In the genomic region with DNA sequence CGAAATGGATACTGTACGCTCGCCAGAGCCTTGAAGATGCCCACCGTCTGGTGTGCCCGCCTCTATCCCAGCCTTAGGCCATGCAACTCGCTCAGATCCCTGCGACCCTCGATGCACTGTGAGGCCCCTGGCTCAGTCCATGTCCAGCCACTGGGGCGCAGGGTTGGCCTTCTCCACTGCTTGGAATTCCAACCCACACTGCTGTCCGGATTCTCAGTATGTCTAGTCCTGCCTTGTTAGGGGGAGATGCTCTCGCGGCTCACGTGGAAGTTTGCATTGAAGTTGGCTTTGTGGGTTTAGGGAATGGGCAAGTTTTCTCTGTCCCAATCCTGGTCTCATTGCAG, we compare ENCODE assay signal across 8 mouse cellular contexts. TPM values are rescaled to one million over a fixed set of nuclear protein-coding genes. Genes with fewer than 3 reads are reported as not detected.
DNase-seq lines count a peak whose midpoint lies in the region; ATAC-seq and TF ChIP-seq lines count a peak whose summit lies in the region.

No protein-coding gene starts in this region.

- TF ChIP-seq POLR2A in bone marrow, adult 2 months (IDR thresholded peaks at IDR 0.05; ENCODE audit: borderline replicate concordance, control insufficient read depth, low read depth, low read length), result no peak; the same call in 1 of the 2 replicates

- no peak overlapping the region; the same call in 1 of the 2 replicates for H3K27ac ChIP-seq in bone marrow, adult 2 months (ENCODE audit: control insufficient read depth, insufficient read depth, low read depth, low read length, poor library complexity)
- peak overlapping the region; percentile 94 for H3K27ac ChIP-seq in hindbrain, embryonic 13.5 days
- peak overlapping the region; percentile 69 for H3K27ac ChIP-seq in midbrain, embryonic 12.5 days (replicated peaks)

- DNase-seq in kidney, adult 11 months, result peak; percentile 27
- DNase-seq in kidney, postnatal 25 days, result no peak
- no peak for DNase-seq in adrenal gland, postnatal 25 days
- no peak for DNase-seq in adrenal gland, adult 8-10 months

- no peak for ATAC-seq in hindbrain, embryonic 13.5 days (ENCODE audit: low FRiP score)
- no peak; the same call in 1 of the 2 replicates for ATAC-seq in midbrain, embryonic 12.5 days (ENCODE audit: low FRiP score, low read depth)
- no peak for ATAC-seq in activated CD4-positive, CD25-positive, alpha-beta regulatory T cell, adult 4 months

- TF ChIP-seq CTCF in bone marrow, adult 2 months (IDR thresholded peaks at IDR 0.05; ENCODE audit: control insufficient read depth, insufficient read depth, low read length), result no peak

- H3K4me3 ChIP-seq in bone marrow, adult 2 months (replicated peaks; ENCODE audit: control insufficient read depth, low read depth, low read length), result peak overlapping the region; percentile 90
- H3K4me3 ChIP-seq in hindbrain, embryonic 13.5 days, result peak overlapping the region; percentile 64
- H3K4me3 ChIP-seq in midbrain, embryonic 12.5 days, result peak overlapping the region; percentile 70

- 4% methylated on average over 13 of the region's 13 CpGs for WGBS in bone marrow, adult 2 months
- WGBS in hindbrain, embryonic 13.5 days, result under 1% methylated on average over 13 of the region's 13 CpGs
- WGBS in midbrain, embryonic 12.5 days, result under 1% methylated on average over 13 of the region's 13 CpGs

- peak overlapping the region; percentile 83 for H3K9ac ChIP-seq in hindbrain, embryonic 13.5 days
- H3K9ac ChIP-seq in midbrain, embryonic 12.5 days (replicated peaks), result peak overlapping the region; percentile 71

- no peaks in the 10 kb centered on the region for H3K36me3 ChIP-seq in hindbrain, embryonic 13.5 days
- H3K36me3 ChIP-seq in midbrain, embryonic 12.5 days, result no peaks in the 10 kb centered on the region; the same call in 1 of the 2 replicates

- H3K4me2 ChIP-seq in hindbrain, embryonic 13.5 days, result peak overlapping the region; percentile 87
- peak overlapping the region; percentile 71 for H3K4me2 ChIP-seq in midbrain, embryonic 12.5 days (replicated peaks)

- peaks cover 16% of the 10 kb centered on the region for H3K27me3 ChIP-seq in hindbrain, embryonic 13.5 days
- H3K27me3 ChIP-seq in midbrain, embryonic 12.5 days, result peaks cover 24% of the 10 kb centered on the region

- H3K4me1 ChIP-seq in bone marrow, adult 2 months (ENCODE audit: control insufficient read depth, insufficient read depth, low read length), result peaks cover 3% of the 10 kb centered on the region
- H3K4me1 ChIP-seq in hindbrain, embryonic 13.5 days (replicated peaks), result peaks cover 46% of the 10 kb centered on the region
- peaks cover 19% of the 10 kb centered on the region for H3K4me1 ChIP-seq in midbrain, embryonic 12.5 days

- no peaks in the 10 kb centered on the region for H3K9me3 ChIP-seq in hindbrain, embryonic 13.5 days
- no peaks in the 10 kb centered on the region for H3K9me3 ChIP-seq in midbrain, embryonic 12.5 days

RNA-seq across cellular contexts. Expression of a gene that starts 0.5 kb away (rescaled TPM):
- 12.9 and 38.7 TPM in 2 replicates for polyA plus RNA-seq in bone marrow, adult 2 months (2011; ENCODE audit: insufficient read depth, insufficient read length, low replicate concordance, missing spikeins)
- 21.3 and 26.2 TPM in 2 replicates for polyA plus RNA-seq in hindbrain, embryonic 13.5 days (2015; fragmentation: Nextera tagmentation; extraction: Ambion mirVana)
- polyA plus RNA-seq in midbrain, embryonic 12.5 days (2016; fragmentation: Nextera tagmentation; extraction: Ambion mirVana), result 19.7 and 24.5 TPM in 2 replicates
- 4.4 and 8.4 TPM in 2 replicates for total RNA-seq in adrenal gland, postnatal 25 days (2021)
- 100 to 1,000 TPM in 1 of 2 experiments, 10 to 100 TPM in 1; 91.1 to 112 TPM for polyA plus RNA-seq in activated CD4-positive, CD25-positive, alpha-beta regulatory T cell, adult 4 months (2017; shearing (Covaris generic))
- total RNA-seq in adrenal gland, adult 8-10 months (2022), result 1 to 10 TPM; 4.7 to 8.9 (median 8.0) TPM

RNA-seq across cellular contexts. Expression of a gene that starts 1.7 kb away (rescaled TPM):
- 0.65 TPM in 1 of 2 replicates, not detected in the other for polyA plus RNA-seq in bone marrow, adult 2 months (2011; ENCODE audit: insufficient read depth, insufficient read length, low replicate concordance, missing spikeins)
- 5.3 and 6.6 TPM in 2 replicates for polyA plus RNA-seq in hindbrain, embryonic 13.5 days (2015; fragmentation: Nextera tagmentation; extraction: Ambion mirVana)
- polyA plus RNA-seq in midbrain, embryonic 12.5 days (2016; fragmentation: Nextera tagmentation; extraction: Ambion mirVana), result 7.9 and 8.1 TPM in 2 replicates
- total RNA-seq in adrenal gland, postnatal 25 days (2021), result 2.7 and 4.1 TPM in 2 replicates
- under 1 TPM; 0.17 to 0.20 TPM for polyA plus RNA-seq in activated CD4-positive, CD25-positive, alpha-beta regulatory T cell, adult 4 months (2017; shearing (Covaris generic))
- total RNA-seq in adrenal gland, adult 8-10 months (2022), result 1 to 10 TPM; 2.8 to 6.3 (median 4.6) TPM
